Mouse (Mus musculus) naive thymus-derived CD4-positive, alpha-beta T cell, adult 2 months (primary cell): ENCODE measurements around the gene Sh2d2a.
"Not testable (repeated sequence)": the region's sequence is repeated elsewhere in the genome, so short reads cannot be mapped to it uniquely, and the experiment has no call there.

ENCODE experiments used
- DNase-seq: peaks from one replicate; pipeline ENCODE4 v3.0.0-alpha.2; 2011; ENCODE audit warnings: low read depth

Sh2d2a gene

DNA sequence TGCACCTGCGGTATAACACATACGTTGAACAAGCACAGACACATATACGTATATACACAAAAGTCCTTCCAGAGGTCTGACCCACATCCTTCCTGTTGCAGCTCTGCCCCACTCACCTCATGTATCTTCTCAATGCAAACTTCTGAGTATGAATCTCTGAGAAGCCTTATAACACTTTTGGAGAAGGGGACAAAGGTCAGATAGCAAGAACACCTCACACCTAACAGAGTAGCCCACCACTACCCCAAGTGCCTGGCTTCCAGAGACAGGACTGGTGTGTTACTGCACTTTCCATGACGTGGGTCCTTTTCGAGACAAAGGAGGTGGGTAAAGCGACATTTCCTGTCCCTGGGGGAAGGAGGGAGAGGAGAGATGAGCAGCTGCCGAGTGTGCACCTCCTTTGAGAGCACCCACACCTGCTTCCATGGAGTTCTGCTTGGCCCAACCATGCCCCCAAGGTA is at the start of gene Sh2d2a:
Gene Sh2d2a, plus strand, starts transcription at position 106 of the 461 bp plus-strand sequence.
- peak; percentile 94 for DNase-seq

- DNase-seq, result no peak
Observed at GRCm38 (mm10) chr3:87801681-87802080, 44.9 kb upstream of the Sh2d2a start.

GRCm38 (mm10) chr3:87804038-87804677 is 42.4 kb upstream of the Sh2d2a start:
- no peak for DNase-seq

DNA sequence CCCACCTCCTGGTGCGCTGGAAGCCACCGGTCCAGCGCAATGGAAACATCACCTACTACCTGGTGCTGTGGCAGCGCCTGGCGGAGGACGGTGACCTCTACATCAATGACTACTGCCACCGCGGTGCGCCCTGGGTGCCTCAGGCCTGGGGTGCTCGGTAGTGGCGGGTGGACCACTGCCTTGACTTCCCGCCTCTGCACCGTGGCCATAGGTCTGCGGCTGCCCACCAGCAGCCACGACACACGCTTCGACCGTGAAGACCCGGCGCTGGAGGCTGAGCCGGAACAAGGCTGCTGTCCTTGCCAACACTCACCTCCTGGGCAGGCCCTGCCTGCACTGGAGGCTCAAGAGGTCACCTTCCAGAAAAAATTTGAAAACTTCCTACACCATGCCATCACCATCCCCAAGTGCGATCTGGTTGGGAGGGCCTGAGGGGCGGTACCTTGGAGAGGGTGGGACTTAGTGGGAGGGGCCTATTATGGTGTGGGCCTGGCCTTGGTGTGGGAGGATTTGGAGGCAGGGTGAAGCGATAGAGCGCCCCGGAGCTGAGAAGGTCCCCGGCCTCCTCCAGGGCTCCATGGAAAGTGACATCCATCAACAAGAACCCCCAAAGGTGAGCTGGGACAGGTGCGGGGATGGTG is 37.1 kb upstream of the Sh2d2a start:
- DNase-seq, result no peak

- no peak for DNase-seq
Observed at GRCm38 (mm10) chr3:87811297-87811696, 35.3 kb upstream of the Sh2d2a start.

DNA sequence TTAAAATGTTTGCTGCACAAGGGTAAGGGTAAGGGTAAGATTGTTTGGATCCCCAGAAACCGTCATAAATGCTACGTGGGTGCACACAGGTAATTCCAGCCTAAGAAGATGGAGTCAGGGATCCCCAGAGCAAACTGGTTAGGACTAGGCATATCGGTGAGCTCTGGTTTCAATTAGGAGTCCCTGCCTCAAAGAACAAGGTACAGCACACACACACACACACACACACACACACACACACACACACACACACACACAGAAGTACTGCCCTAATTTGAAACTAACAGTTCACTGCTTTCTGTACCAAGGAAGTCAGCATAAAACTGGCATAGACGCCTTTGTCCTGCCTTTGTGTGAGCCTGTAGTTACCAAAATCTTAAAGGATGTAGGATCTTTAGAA is 34.1 kb upstream of the Sh2d2a start:
- DNase-seq, result no peak

- no peak for DNase-seq
Observed at GRCm38 (mm10) chr3:87812873-87813272, 33.7 kb upstream of the Sh2d2a start.

GRCm38 (mm10) chr3:87816166-87816565 is 30.4 kb upstream of the Sh2d2a start:
- no peak for DNase-seq

DNA sequence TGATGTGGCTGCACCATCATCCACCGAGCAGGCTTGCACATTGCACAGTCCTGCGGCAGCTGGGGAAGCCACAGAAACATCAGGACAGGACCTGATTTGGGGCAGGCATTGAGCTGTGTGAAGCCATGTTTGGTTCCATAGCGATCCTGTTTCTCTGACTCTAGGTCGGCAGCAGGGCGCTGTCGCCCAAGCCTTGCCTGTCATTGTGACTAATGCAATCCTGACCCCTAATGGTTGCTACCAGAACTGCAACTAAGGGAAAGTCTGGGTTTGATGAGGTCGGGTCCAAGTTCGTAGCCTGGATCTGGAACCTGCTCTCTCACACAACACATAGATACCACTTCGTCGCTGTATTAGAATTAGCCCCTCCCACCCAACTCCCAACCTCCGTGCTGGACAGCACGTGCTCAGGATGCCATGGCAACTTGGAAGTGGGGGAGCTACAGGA is 29.9 kb upstream of the Sh2d2a start:
- peak; percentile 90 for DNase-seq

DNA sequence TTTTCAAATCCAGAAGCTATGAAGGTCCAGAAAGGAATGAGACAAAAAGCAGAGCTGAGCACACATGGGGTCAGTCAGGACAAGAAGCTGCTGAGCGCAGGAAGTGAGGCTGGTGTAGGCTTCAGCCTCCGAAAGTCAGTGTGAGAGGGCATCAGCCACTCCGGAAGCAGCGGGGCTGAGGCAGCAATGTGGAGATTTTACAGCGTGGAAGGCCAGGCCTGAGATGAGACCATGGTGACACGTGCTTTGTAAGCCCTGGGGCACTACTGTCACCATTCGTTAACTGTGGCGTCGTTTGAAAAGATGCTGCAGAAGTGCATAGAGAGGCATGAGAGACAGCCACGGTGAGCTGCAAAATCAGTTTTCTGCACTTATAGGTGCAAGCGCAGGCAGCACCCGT is 28.3 kb upstream of the Sh2d2a start:
- DNase-seq, result no peak

- DNase-seq, result not testable (repeated sequence)
Observed at GRCm38 (mm10) chr3:87824206-87824605, 22.3 kb upstream of the Sh2d2a start, which contains the start of gene Pear1. Gene Pear1, minus strand, starts transcription at chr3:87824306.

GRCm38 (mm10) chr3:87828435-87828834 is 18.1 kb upstream of the Sh2d2a start:
- DNase-seq, result no peak

DNA sequence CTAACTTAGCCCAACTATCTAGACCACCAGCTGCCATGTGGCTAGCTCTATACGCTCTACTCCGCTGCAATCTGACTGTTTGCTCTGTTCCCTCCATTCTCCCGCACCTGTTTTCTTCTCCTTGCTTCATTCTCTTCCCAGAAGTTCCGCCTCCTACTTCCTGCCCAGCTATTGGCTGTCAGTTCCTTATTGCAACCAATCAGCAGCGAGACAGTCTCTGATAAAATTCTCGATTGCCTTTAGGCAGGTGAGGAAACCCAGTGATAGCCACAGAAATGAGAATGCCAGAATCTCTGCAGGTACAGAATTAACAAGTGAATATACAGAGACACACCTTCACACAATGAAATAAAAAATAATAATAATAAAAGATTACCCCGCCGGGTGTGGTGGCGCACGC is 17.5 kb upstream of the Sh2d2a start:
- DNase-seq, result no peak

DNA sequence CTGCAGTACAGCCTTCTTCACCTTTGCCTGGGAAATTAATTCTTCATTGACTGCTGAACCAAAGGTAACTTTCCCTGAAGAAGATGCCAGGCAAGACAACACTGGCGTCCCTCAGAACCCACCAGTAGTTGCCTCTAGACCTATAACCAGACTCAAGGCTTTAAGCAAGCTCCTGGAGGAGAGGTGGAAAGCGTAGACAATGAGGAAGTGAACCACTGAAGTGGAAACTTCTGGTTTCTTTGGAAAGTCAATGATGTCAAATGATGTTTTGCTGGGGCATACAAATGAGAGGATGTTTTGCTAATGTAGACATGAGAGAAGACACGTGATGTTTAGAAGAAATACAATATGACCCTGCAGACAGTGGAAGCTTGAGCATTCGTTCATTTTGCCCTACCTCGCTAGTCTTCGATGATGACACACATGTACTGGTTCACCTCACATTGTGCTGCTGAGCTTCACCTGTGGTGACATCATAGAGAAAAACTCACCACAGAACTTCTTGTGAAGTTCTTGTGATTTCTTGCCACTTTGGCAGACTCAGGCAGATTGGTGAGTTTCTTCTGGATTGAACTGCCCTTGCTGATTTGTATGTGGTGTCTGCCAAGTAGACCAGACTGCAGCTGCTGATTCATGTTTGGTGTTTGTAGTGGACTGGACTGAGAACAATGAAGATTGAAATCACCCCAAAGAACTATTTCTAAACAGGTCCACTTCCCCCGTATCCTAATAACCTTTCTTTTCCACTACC is 14.3 kb upstream of the Sh2d2a start:
- no peak for DNase-seq

GRCm38 (mm10) chr3:87833482-87833881 is 13.1 kb upstream of the Sh2d2a start:
- DNase-seq, result peak; percentile 78

DNA sequence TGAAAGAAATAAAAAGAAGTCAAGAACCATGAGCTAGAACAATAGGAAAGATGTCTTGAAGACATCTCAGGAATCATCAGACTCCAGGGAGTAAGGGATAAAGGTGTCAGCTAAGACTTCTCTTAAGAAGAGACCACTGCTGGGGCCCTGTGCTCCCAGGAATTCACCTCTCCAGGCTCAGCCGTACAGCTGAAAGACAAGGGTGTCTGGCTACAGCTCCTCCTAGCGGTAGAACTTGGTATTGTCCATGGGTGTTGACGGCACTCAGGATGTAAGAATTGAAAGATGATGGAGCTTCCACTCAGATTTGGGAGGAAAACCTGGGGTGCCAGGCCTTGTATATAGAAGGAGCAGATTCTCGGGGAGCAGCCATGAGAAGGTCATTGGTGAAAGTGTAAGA is 7.9 kb upstream of the Sh2d2a start:
- peak; percentile 89 for DNase-seq

DNA sequence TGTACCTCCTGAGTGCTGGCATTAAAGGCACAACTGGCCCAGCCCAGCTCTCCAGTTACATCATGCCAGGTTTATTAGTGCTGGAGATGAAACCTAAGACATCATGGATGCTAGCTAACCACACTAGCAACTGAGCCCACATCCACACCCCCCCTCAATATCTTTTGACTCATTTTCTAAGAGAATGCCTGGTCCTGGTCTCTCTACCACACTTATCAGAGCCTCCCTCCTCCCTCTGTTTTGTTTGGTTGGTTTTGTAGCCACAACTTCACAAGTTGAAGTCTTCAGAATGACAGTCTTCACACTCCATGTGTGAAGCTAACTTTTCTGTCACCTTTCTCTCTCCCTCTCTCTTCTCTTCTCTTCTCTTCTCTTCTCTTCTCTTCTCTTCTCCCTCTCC is 5.7 kb upstream of the Sh2d2a start:
- DNase-seq, result no peak

DNA sequence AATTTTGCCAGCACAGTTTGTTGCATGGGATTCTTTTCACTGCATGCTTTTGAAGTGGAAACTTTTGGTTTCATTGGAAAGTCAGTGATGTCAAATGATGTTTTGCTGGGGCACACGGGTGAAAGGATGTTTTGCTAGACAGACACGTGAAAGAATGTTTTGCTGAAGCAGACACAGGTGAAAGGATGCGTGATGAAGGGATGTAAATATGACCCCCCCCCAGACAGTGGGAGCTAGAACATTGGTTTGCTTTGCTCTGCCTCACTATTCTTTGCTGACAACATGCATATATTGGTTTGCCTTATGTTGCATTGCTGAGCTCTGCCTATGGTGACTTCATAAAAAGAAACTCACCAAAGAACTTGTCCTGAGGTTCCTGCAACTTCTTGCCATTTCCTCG is 1.6 kb upstream of the Sh2d2a start:
- peak; percentile 69 for DNase-seq

DNA sequence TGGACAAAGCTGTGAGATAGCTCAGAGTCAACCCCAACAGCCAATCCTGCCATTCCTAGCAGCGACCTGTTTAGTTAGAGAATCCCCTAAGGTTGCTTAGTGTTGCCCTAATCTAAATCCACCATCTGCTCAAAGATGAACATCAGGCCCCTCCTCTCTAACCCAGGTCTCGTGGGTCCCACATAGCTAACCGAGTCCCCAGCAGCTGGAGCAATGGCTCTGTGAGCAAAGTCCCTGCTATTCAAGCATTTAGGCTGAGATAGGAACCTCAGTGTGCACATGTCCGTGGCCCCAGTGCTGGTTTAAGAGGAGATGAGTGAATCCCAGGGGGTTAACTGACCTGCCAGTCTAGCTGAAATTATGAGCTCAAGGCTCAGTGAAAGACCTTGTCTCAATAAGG is 369 bp upstream of the Sh2d2a start:
- no peak for DNase-seq

- peak; percentile 78 for DNase-seq
Observed at GRCm38 (mm10) chr3:87847680-87848079, 1.1 kb downstream of the Sh2d2a start.

- peak; percentile 35 for DNase-seq
Observed at GRCm38 (mm10) chr3:87849117-87849516, 2.6 kb downstream of the Sh2d2a start.

GRCm38 (mm10) chr3:87854795-87855568 is 8.4 kb downstream of the Sh2d2a start:
- DNase-seq, result no peak
